In the genomic region with DNA sequence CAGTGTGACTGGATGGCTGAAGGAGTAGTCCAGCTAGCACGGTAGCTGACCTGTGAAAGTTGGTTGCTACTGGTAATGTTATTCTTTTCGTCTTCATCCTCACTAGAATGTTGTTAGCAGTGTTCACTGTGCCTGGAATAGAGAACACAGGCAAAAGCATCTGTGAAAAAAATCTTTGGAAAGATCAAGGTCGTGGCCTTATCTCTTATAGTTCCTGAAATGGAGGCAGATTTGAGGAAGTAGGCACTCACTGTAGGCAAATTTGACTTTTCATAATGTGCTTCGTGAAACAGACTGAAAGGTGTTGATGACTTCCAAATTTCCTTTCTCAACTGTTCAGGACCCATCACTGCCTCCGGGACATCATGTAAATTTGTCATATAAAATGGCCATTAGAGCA, we compare ENCODE assay signal across 22 mouse cellular contexts.
DNase-seq lines count a peak whose midpoint lies in the region; ATAC-seq and TF ChIP-seq lines count a peak whose summit lies in the region.
"Had no signal": no experiment of that assay in that cellular context is flagged by ENCODE, and none has a peak within 500 bp of the region (broad histone marks: within the 10 kb centered on the region; RNA-seq: fewer than 3 reads in every experiment).

No protein-coding gene starts in this region.

- no peaks in the 10 kb centered on the region for H3K36me3 ChIP-seq in midbrain, embryonic 11.5 days (ENCODE audit: control insufficient read depth, insufficient read depth, low read length)
- no peaks in the 10 kb centered on the region for H3K36me3 ChIP-seq in midbrain, embryonic 16.5 days (ENCODE audit: control insufficient read depth, insufficient read depth, low read length)
- H3K36me3 ChIP-seq in limb, embryonic 12.5 days: no peaks in the 10 kb centered on the region
- H3K36me3 ChIP-seq: embryonic facial prominence, embryonic 15.5 days; forebrain, embryonic 10.5 days; heart, embryonic 15.5 days; hindbrain, embryonic 10.5 days had no signal

- H3K4me3 ChIP-seq in midbrain, embryonic 11.5 days (ENCODE audit: low read depth, low read length): no peak overlapping the region
- H3K4me3 ChIP-seq in midbrain, embryonic 16.5 days (ENCODE audit: low read depth, low read length): no peak overlapping the region
- H3K4me3 ChIP-seq in limb, embryonic 12.5 days (replicated peaks): no peak overlapping the region
- no peak overlapping the region for H3K4me3 ChIP-seq in cerebellum, adult 2 months (replicated peaks; ENCODE audit: insufficient read depth, low read depth, low read length)
- H3K4me3 ChIP-seq: embryonic facial prominence, embryonic 15.5 days; erythroblast, embryonic 14.5 days; forebrain, embryonic 10.5 days; gastrocnemius, adult 2 months; heart, embryonic 15.5 days; hindbrain, embryonic 10.5 days had no signal

- no peaks in the 10 kb centered on the region for H3K9me3 ChIP-seq in midbrain, embryonic 11.5 days (ENCODE audit: control insufficient read depth, low read length)
- H3K9me3 ChIP-seq in midbrain, embryonic 16.5 days (replicated peaks; ENCODE audit: control insufficient read depth, low read length, poor library complexity, severe bottlenecking): no peaks in the 10 kb centered on the region
- no peaks in the 10 kb centered on the region for H3K9me3 ChIP-seq in limb, embryonic 12.5 days
- H3K9me3 ChIP-seq: embryonic facial prominence, embryonic 15.5 days; forebrain, embryonic 10.5 days; heart, embryonic 15.5 days; hindbrain, embryonic 10.5 days had no signal

- TF ChIP-seq POLR2A in cerebellum, adult 2 months (IDR thresholded peaks at IDR 0.05; ENCODE audit: borderline replicate concordance, insufficient read depth, low read length): no peak

- ATAC-seq in midbrain, embryonic 11.5 days (ENCODE audit: low FRiP score): no peak
- no peak for ATAC-seq in midbrain, embryonic 16.5 days
- ATAC-seq in limb, embryonic 12.5 days (ENCODE audit: insufficient number of reproducible peaks, insufficient read depth, low FRiP score, low TSS enrichment, low read depth): no peak
- ATAC-seq: forebrain, embryonic 14.5 days had no signal

- H3K27ac ChIP-seq in midbrain, embryonic 11.5 days (ENCODE audit: low read depth, low read length): no peak overlapping the region
- H3K27ac ChIP-seq in midbrain, embryonic 16.5 days (ENCODE audit: low read length): no peak overlapping the region
- H3K27ac ChIP-seq in limb, embryonic 12.5 days: 0 out of 2 replicates have a peak overlapping the region, but pooled peaks have one; percentile 95
- H3K27ac ChIP-seq in cerebellum, adult 2 months (ENCODE audit: insufficient read depth, low read length): no peak overlapping the region
- H3K27ac ChIP-seq: heart, embryonic 15.5 days; hindbrain, embryonic 10.5 days; hindbrain, embryonic 14.5 days had no signal

- no peak for TF ChIP-seq CTCF in cerebellum, adult 2 months (IDR thresholded peaks at IDR 0.05; ENCODE audit: borderline replicate concordance, insufficient read depth, low read depth, low read length)

- no peaks in the 10 kb centered on the region for H3K27me3 ChIP-seq in midbrain, embryonic 11.5 days (ENCODE audit: control insufficient read depth, insufficient read depth, low read length)
- no peaks in the 10 kb centered on the region for H3K27me3 ChIP-seq in midbrain, embryonic 16.5 days (ENCODE audit: control insufficient read depth, insufficient read depth, low read depth, low read length)
- H3K27me3 ChIP-seq in limb, embryonic 12.5 days: no peaks in the 10 kb centered on the region
- H3K27me3 ChIP-seq in cerebellum, adult 2 months (ENCODE audit: control insufficient read depth, insufficient read depth, low read length): no peaks in the 10 kb centered on the region
- H3K27me3 ChIP-seq: embryonic facial prominence, embryonic 15.5 days; heart, embryonic 15.5 days had no signal

- H3K4me1 ChIP-seq in midbrain, embryonic 11.5 days (ENCODE audit: control insufficient read depth, insufficient read depth, low read length): 0 out of 2 replicates have a peak, but pooled peaks cover 2% of the 10 kb centered on the region
- H3K4me1 ChIP-seq in midbrain, embryonic 16.5 days (ENCODE audit: control insufficient read depth, insufficient read depth, low read length): 0 out of 2 replicates have a peak, but pooled peaks cover 7% of the 10 kb centered on the region
- H3K4me1 ChIP-seq in limb, embryonic 12.5 days (replicated peaks): peaks cover 40% of the 10 kb centered on the region
- no peaks in the 10 kb centered on the region for H3K4me1 ChIP-seq in cerebellum, adult 2 months (ENCODE audit: control insufficient read depth, insufficient read depth, low read length)

- WGBS in midbrain, embryonic 11.5 days: 86% methylated on average over 5 of the region's 5 CpGs
- WGBS in midbrain, embryonic 16.5 days: 98% methylated on average over 5 of the region's 5 CpGs
- 77% methylated on average over 5 of the region's 5 CpGs for WGBS in limb, embryonic 12.5 days
- 96% methylated on average over 5 of the region's 5 CpGs for WGBS in cerebellum, adult 2 months

- H3K4me2 ChIP-seq in midbrain, embryonic 11.5 days: no peak overlapping the region
- H3K4me2 ChIP-seq in midbrain, embryonic 16.5 days (ENCODE audit: low read length): no peak overlapping the region
- H3K4me2 ChIP-seq in limb, embryonic 12.5 days: no peak overlapping the region
- H3K4me2 ChIP-seq: embryonic facial prominence, embryonic 15.5 days; heart, embryonic 11.5 days; heart, embryonic 15.5 days; hindbrain, embryonic 14.5 days had no signal

- H3K9ac ChIP-seq in midbrain, embryonic 11.5 days (ENCODE audit: low read length): no peak overlapping the region
- H3K9ac ChIP-seq in midbrain, embryonic 16.5 days (ENCODE audit: low read depth, low read length): no peak overlapping the region
- H3K9ac ChIP-seq in limb, embryonic 12.5 days (replicated peaks): no peak overlapping the region
- H3K9ac ChIP-seq: embryonic facial prominence, embryonic 15.5 days; heart, embryonic 15.5 days; hindbrain, embryonic 14.5 days had no signal

- DNase-seq in heart, adult 11 months: peak; percentile 60
- DNase-seq in heart, adult 8-10 months (ENCODE audit: low spot score): no peak
- peak; percentile 26 for DNase-seq in midbrain, embryonic 11.5 days (ENCODE audit: low spot score, missing footprints)
- no peak for DNase-seq in cerebellum, adult 2 months
- DNase-seq in lung, postnatal 4 days: no peak
- DNase-seq: adrenal gland, postnatal 10 days; cerebellum, adult 9-10 months; cerebellum, postnatal 36 days; gastrocnemius, adult 2 months; gastrocnemius, postnatal 25 days; heart, adult 18-20 months; heart, postnatal 14 days had no signal

Comparison
In these comparisons a context has a peak if more than half of its experiments do, and no peak if none do; other contexts are left out.
1. DNase-seq: peak in heart, adult 11 months (single experiment) and midbrain, embryonic 11.5 days (single experiment); none in heart, adult 8-10 months (single experiment), cerebellum, adult 2 months (0 of 2) and lung, postnatal 4 days (0 of 2).